ENCODE assay signal across 21 mouse cellular contexts in the genomic region with DNA sequence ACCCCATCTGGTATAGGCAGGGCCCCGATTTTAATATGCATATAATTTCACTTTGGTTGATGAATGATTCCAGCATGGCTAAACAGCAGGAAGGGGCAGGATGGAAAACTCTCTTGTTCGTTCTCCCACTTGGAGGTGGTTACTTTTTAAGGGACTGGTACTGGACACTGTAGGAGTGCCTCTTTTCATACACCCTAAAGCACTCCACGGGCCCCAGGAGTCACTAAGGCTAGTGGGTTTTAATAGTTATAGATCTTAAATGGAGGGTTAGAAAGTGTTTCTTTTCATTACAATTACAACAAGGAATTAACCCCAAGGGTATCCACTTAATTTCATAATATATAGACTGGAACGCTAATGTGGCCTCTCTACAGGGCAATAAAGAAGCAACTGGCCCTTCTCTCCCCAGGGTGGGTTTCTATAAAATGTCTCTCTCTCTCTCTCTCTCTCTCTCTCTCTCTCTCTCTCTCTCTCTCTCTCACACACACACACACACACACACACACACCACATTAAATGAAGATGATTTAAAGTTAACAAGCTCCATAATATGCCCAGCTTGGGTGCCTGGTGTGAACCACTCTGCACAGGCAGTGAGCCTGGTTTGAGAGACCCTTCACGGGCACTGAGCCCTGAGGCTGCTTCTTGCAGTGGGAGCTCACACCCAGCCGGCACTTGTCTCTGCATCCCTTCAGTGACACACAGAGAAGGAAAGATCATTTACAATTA.
A peak's percentile ranks its signal among the peaks of the same experiment; 100 is the strongest.
DNase-seq lines count a peak whose midpoint lies in the region; ATAC-seq and TF ChIP-seq lines count a peak whose summit lies in the region.
"Had no signal": no experiment of that assay in that cellular context is flagged by ENCODE, and none has a peak within 500 bp of the region (broad histone marks: within the 10 kb centered on the region; RNA-seq: fewer than 3 reads in every experiment).

No protein-coding gene starts in this region.

- H3K4me3 ChIP-seq in kidney, postnatal 0 days (replicated peaks; ENCODE audit: low read depth, low read length), result no peak overlapping the region
- H3K4me3 ChIP-seq: forebrain, embryonic 15.5 days; gastrocnemius, adult 2 months; intestine, embryonic 15.5 days; limb, embryonic 15.5 days; liver, embryonic 15.5 days; megakaryocyte, embryonic 14.5 days; midbrain, embryonic 15.5 days; stomach, embryonic 15.5 days had no signal

- H3K27ac ChIP-seq in kidney, postnatal 0 days, result no peak overlapping the region
- H3K27ac ChIP-seq: forebrain, embryonic 15.5 days; gastrocnemius, adult 2 months; intestine, embryonic 15.5 days; limb, embryonic 15.5 days; liver, embryonic 15.5 days; midbrain, embryonic 15.5 days; stomach, embryonic 15.5 days had no signal

- no peaks in the 10 kb centered on the region for H3K36me3 ChIP-seq in kidney, postnatal 0 days (ENCODE audit: insufficient read depth, low read length)
- H3K36me3 ChIP-seq: forebrain, embryonic 15.5 days; G1E; intestine, embryonic 15.5 days; limb, embryonic 15.5 days; liver, embryonic 15.5 days; midbrain, embryonic 15.5 days; stomach, embryonic 15.5 days had no signal

- intact Hi-C loops in heart, postnatal 14 days (cut with DNase I), result no loop called here

- H3K4me2 ChIP-seq in kidney, postnatal 0 days (ENCODE audit: low read length), result peak overlapping the region; percentile 21; the same call in 1 of the 2 replicates
- H3K4me2 ChIP-seq: forebrain, embryonic 15.5 days; intestine, embryonic 15.5 days; limb, embryonic 15.5 days; liver, embryonic 15.5 days; lung, embryonic 14.5 days; midbrain, embryonic 15.5 days; stomach, embryonic 15.5 days had no signal

- 61% methylated on average over 6 of the region's 6 CpGs for WGBS in kidney, postnatal 0 days

- peak; percentile 52 for ATAC-seq in kidney, postnatal 0 days (replicated peaks; ENCODE audit: low FRiP score, low read depth)
- ATAC-seq in common myeloid progenitor, adult 5-6 weeks (replicated peaks; ENCODE audit: low read depth, poor library complexity, severe bottlenecking), result peak; percentile 22
- ATAC-seq in megakaryocyte progenitor cell, adult 5-6 weeks (replicated peaks; ENCODE audit: poor library complexity), result 0 out of 2 replicates have a peak, but pooled peaks have one; percentile 2
- ATAC-seq: intestine, embryonic 15.5 days; midbrain, embryonic 15.5 days had no signal

- H3K4me1 ChIP-seq in kidney, postnatal 0 days (replicated peaks; ENCODE audit: insufficient read depth, low read length), result peaks cover 8% of the 10 kb centered on the region
- H3K4me1 ChIP-seq: forebrain, embryonic 15.5 days; intestine, embryonic 15.5 days; liver, embryonic 15.5 days had no signal

- DNase-seq in heart, adult 11 months, result peak; percentile 54
- no peak for DNase-seq in heart, postnatal 14 days
- DNase-seq in kidney, postnatal 0 days (ENCODE audit: low spot score), result no peak
- no peak for DNase-seq in kidney, adult 18-20 months
- DNase-seq in left cerebral cortex, adult 8-10 months (ENCODE audit: low spot score in 2 of 2), result no peak
- no peak for DNase-seq in thymus, postnatal 36 days
- DNase-seq: adrenal gland, adult 8-10 months; cerebellum, adult 2 months; gastrocnemius, adult 2 months; right cerebral cortex, postnatal 25 days had no signal

- H3K9me3 ChIP-seq in kidney, postnatal 0 days (replicated peaks; ENCODE audit: low read length), result no peaks in the 10 kb centered on the region
- H3K9me3 ChIP-seq: forebrain, embryonic 15.5 days; intestine, embryonic 15.5 days; limb, embryonic 15.5 days; liver, embryonic 15.5 days; stomach, embryonic 15.5 days had no signal

- no peak overlapping the region for H3K9ac ChIP-seq in kidney, postnatal 0 days (ENCODE audit: low read depth, low read length)
- H3K9ac ChIP-seq: forebrain, embryonic 15.5 days; intestine, embryonic 15.5 days; limb, embryonic 15.5 days; liver, embryonic 15.5 days; lung, embryonic 14.5 days; midbrain, embryonic 15.5 days; stomach, embryonic 15.5 days had no signal

- H3K27me3 ChIP-seq in kidney, postnatal 0 days (ENCODE audit: insufficient read depth, low read length), result no peaks in the 10 kb centered on the region
- H3K27me3 ChIP-seq: forebrain, embryonic 15.5 days; intestine, embryonic 15.5 days; limb, embryonic 15.5 days; liver, embryonic 15.5 days; midbrain, embryonic 15.5 days; stomach, embryonic 15.5 days had no signal

- TF ChIP-seq CTCF in kidney, postnatal 0 days (IDR thresholded peaks at IDR 0.05; ENCODE audit: low read depth), result no peak

Comparison
In these comparisons a context has a peak if more than half of its experiments do, and no peak if none do; other contexts are left out.
1. ATAC-seq: peak in every context shown above with its lines; median percentile 52 in kidney, postnatal 0 days; 22 in common myeloid progenitor, adult 5-6 weeks; 2 in megakaryocyte progenitor cell, adult 5-6 weeks.